Mouse (Mus musculus) neural tube, embryonic 15.5 days (tissue): ENCODE results near the gene Fam69b. TPM values are rescaled to one million over a fixed set of nuclear protein-coding genes. Genes with fewer than 3 reads are reported as not detected.

ENCODE experiments used
- ATAC-seq: fragments of 200-750 bp; cut with Nextera tagmentation; 2 replicates; pipeline ENCODE4 v1.8.0; 2017; ENCODE audit warnings: mild to moderate bottlenecking, moderate TSS enrichment, moderate library complexity; ENCODE audit not compliant: low FRiP score
- H3K27ac ChIP-seq: fragments of 300-500 bp; sonication (generic); replicated peaks from 2 replicates; pipeline ENCODE4 v1.5.1; 2015; ENCODE audit warnings: mild to moderate bottlenecking, inconsistent platforms
- H3K27me3 ChIP-seq: fragments of 300-500 bp; sonication (generic); replicated peaks from 2 replicates; pipeline ENCODE4 v1.6.1; 2015; ENCODE audit warnings: inconsistent platforms
- H3K36me3 ChIP-seq: fragments of 300-500 bp; sonication (generic); 2 replicates; pipeline ENCODE4 v1.6.1; 2015; ENCODE audit warnings: inconsistent platforms
- H3K4me1 ChIP-seq: fragments of 300-500 bp; sonication (generic); 2 replicates; pipeline ENCODE4 v1.6.1; 2015; ENCODE audit warnings: inconsistent platforms
- H3K4me2 ChIP-seq: fragments of 300-500 bp; sonication (generic); 2 replicates; pipeline ENCODE4 v1.6.1; 2015; ENCODE audit warnings: inconsistent platforms, mild to moderate bottlenecking, moderate library complexity
- H3K4me3 ChIP-seq: fragments of 300-500 bp; sonication (generic); replicated peaks from 2 replicates; pipeline ENCODE4 v1.5.1; 2015; ENCODE audit warnings: mild to moderate bottlenecking, inconsistent platforms
- H3K9ac ChIP-seq: fragments of 300-500 bp; sonication (generic); replicated peaks from 2 replicates; pipeline ENCODE4 v1.6.1; 2015; ENCODE audit warnings: mild to moderate bottlenecking, inconsistent platforms
- H3K9me3 ChIP-seq: fragments of 300-500 bp; sonication (generic); replicated peaks from 2 replicates; pipeline ENCODE4 v1.6.1; 2016; ENCODE audit warnings: inconsistent platforms
- WGBS: fragments of 180-500 bp; shearing (Covaris S2); methylation state at CpG from one replicate; pipeline ENCODE4 v1.1.7; 2015; ENCODE audit warnings: mixed read lengths; 5-methylcytosine and 5-hydroxymethylcytosine counted together
- polyA plus RNA-seq: library from polyadenylated mRNA; unstranded; fragments of >200 nt; fragmentation: Nextera tagmentation; extraction: Ambion mirVana; gene quantifications from 2 replicates; pipeline ENCODE4 v1.2.1, GENCODE M21; 2015

Fam69b gene
- polyA plus RNA-seq, 1 experiment from 2014 or later, result 145 TPM

DNA sequence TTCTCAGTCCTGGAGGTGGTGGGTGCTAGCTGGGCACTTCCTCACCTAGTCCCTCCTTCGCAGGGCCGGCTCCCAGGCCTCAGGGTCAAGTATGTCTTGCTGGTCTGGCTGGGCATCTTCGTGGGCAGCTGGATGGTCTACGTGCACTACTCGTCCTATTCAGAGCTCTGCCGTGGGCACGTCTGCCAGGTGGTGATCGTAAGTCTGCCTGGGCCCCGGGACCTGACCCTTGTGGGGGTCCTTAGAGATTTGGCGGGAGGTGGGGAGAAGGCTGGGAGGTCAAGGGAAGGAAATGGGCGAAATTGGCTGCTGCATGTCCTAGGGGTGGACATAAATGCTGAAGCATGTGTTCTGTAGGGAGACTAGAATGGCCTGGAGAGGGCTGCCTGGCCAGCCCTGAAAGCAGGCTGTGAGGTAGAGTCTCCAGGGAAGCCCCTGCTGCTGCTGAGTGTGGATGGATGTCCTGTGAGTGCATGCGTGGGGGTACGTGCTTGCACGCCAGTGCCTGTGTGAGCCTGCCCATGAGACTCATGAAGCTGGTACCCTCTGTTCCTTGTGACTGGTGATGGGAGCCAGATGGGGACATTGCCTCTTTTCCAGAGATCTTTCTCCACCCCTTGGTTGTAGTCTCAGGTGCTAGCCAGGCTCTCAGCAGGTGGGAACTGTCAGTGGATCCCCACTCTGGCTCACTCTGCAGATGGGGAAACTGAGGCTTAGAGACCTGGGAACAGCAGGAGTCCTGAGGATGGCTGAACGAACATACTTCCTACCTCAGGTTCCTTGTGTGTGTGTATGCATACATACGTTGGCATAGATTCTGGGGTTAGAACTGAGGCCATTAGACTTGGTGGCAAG, 4.5 kb downstream of the Fam69b start:
- H3K27me3 ChIP-seq, result no peaks in the 10 kb centered on the region
- peaks cover 38% of the 10 kb centered on the region for H3K36me3 ChIP-seq
- H3K9me3 ChIP-seq, result no peaks in the 10 kb centered on the region
- no peak for ATAC-seq
- 74% methylated on average over 16 of the region's 16 CpGs for WGBS
- H3K4me2 ChIP-seq, result peak overlapping the region; percentile 27
- H3K27ac ChIP-seq, result no peak overlapping the region
- peak overlapping the region; percentile 36; the same call in 1 of the 2 replicates for H3K9ac ChIP-seq
- no peak overlapping the region for H3K4me3 ChIP-seq
- H3K4me1 ChIP-seq, result peaks cover 88% of the 10 kb centered on the region

DNA sequence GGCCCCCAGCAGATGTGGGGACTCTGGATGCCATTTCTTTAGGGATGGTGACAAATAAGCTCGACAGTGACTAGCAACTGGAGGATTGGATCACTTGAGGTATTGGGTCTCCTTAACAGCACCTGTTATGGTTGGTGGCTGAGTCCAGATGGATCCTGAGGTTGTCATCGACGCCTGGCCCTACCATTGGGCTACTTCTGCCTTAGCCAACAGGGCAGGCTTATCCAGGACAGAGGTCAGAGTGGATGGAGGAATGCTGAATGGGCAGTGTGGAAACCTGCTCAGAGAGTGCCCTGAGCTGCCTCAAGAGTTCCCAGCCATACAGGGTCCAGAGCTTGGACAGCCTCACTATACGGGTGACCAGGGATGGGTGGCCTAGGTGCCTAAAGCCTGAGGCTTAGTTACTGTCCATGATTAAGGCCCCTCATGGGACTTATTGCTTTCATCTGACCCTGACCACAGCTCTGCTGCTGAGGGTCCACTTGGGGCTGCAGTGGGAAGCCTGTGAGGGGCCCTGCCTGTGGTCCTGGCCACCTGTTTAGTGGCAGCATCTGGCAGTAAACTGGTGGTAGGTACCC, 5.8 kb downstream of the Fam69b start:
- no peak for ATAC-seq
- peaks cover 95% of the 10 kb centered on the region for H3K4me1 ChIP-seq
- H3K9ac ChIP-seq, result no peak overlapping the region
- WGBS, result 77% methylated on average over 4 of the region's 4 CpGs
- no peak overlapping the region for H3K4me2 ChIP-seq
- H3K36me3 ChIP-seq, result peaks cover 42% of the 10 kb centered on the region
- H3K27ac ChIP-seq, result no peak overlapping the region
- H3K9me3 ChIP-seq, result no peaks in the 10 kb centered on the region
- no peak overlapping the region for H3K4me3 ChIP-seq
- no peaks in the 10 kb centered on the region for H3K27me3 ChIP-seq

DNA sequence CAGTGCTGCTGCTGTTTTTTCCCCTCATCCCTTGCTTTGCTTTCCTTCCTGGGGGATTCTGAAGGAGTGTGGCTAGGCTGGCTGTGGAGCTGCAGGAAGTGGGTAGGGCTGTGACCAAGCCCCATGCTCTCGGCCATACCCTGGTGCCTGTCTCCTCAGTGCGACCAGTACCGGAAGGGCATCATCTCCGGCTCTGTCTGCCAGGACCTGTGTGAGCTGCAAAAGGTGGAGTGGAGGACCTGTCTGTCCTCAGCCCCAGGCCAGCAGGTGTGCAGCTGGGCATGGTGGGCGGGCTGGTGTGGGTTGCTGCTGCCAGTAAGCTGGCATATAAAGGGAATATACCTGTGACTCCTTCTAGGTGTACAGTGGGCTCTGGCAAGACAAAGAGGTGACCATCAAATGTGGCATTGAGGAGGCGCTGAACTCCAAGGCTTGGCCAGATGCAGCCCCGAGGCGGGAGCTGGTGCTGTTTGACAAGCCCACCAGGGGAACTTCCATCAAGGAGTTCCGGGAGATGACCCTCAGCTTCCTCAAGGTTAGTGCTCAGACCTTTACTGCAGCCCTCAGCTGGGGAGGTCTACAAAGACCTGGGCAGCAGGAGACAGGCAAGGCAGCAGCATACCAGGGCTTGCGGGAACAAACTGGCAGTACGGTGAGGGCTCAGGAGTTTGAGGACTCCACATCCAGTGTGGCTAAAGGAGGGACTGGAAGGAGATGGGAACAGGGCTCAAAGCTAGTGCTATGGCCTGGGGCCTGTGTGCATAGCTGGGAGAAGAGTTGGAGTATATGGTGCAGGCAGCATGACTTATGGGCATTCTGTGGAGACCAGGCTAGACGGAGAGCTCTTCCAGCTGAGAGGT, 6.6 kb downstream of the Fam69b start:
- ATAC-seq, result no peak
- Histone ChIP-seq H3K4me2 (no peak overlapping the region), H3K9me3 (no peaks in the 10 kb centered on the region), H3K4me1 (peaks cover 90% of the 10 kb centered on the region), H3K36me3 (peaks cover 42% of the 10 kb centered on the region), H3K27ac (no peak overlapping the region; the same call in 1 of the 2 replicates), H3K27me3 (no peaks in the 10 kb centered on the region), H3K9ac (no peak overlapping the region), H3K4me3 (no peak overlapping the region)
- WGBS, result 71% methylated on average over 12 of the region's 12 CpGs

DNA sequence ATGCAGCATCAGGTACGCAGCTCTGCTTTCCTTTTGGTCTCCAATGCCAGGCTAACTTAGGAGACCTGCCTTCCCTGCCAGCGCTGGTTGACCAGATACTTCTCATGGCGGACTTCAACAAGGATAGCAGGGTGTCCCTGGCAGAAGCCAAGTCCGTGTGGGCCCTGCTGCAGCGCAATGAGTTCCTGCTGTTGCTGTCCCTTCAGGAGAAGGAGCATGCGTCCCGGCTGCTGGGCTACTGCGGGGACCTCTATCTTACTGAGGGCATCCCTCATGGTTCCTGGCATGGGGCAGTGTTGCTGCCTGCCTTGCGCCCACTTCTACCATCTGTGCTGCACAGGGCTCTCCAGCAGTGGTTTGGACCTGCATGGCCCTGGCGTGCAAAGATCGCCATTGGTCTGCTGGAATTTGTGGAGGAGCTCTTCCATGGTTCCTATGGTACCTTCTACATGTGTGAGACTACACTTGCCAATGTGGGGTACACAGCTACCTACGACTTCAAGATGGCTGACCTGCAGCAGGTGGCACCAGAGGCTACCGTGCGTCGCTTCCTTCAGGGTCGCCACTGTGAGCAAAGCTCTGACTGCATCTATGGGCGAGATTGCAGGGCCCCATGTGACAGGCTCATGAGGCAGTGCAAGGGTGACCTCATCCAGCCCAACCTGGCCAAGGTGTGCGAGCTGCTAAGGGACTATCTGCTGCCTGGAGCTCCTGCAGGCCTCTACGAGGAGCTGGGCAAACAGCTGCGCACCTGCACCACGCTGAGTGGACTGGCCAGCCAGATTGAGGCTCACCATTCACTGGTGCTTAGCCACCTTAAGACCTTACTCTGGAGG, 7.5 kb downstream of the Fam69b start:
- Histone ChIP-seq H3K4me3 (no peak overlapping the region), H3K4me1 (peaks cover 82% of the 10 kb centered on the region), H3K4me2 (no peak overlapping the region), H3K9me3 (no peaks in the 10 kb centered on the region), H3K27me3 (no peaks in the 10 kb centered on the region), H3K9ac (no peak overlapping the region), H3K27ac (no peak overlapping the region), H3K36me3 (peaks cover 42% of the 10 kb centered on the region)
- 82% methylated on average over 21 of the region's 21 CpGs for WGBS
- ATAC-seq, result no peak

DNA sequence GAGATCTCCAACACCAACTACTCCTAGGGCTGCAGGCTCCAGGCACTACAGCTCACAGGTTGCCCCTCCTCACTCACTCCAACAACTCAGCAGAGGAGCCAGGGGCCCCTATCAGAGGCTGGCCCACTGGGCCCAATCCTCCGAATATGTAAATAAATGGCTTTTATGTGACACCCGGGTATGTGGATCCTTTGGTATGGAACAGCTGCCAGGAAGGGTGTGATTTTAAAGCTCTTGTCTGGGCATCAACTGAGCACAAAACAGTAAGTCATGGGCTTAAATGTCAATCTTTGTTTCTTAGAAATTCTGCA, 8.0 kb downstream of the Fam69b start:
- H3K4me2 ChIP-seq, result no peak overlapping the region
- no peak for ATAC-seq
- no peaks in the 10 kb centered on the region for H3K9me3 ChIP-seq
- H3K36me3 ChIP-seq, result peaks cover 42% of the 10 kb centered on the region
- H3K9ac ChIP-seq, result no peak overlapping the region
- no peak overlapping the region for H3K4me3 ChIP-seq
- H3K4me1 ChIP-seq, result peaks cover 76% of the 10 kb centered on the region
- no peak overlapping the region for H3K27ac ChIP-seq
- no peaks in the 10 kb centered on the region for H3K27me3 ChIP-seq
- WGBS, result 34% methylated on average over 2 of the region's 2 CpGs

DNA sequence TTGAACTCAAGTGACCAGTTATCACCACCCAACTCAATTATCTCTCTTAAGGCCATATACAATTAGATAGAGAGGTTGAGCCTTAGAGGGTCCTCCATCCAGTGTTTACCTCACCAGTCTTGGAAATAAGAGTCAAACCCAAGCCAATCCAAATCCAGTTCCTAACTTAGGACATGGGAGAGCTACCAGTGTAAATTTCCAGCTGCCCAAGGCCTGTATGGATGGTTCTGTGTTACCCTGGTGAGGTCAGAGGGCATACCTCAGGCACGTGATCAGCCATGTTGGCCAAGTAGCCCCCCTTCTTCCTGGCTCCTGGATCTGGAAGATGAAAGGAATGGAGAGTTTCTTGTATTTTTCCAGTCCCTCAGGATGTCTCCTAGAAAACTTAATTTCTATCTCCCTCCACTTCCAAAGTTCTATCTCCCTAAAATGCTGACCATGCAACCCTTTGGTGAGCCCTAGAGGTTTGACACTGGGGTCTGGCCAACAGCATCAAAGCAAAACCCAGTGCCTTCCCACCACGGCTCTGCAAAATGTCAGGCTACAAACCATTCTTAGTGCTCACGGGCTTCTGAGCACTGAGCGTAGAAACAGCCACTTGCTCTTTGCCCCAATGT, 9.2 kb downstream of the Fam69b start:
- WGBS, result 90% methylated on average over 4 of the region's 4 CpGs
- Histone ChIP-seq H3K36me3 (peaks cover 42% of the 10 kb centered on the region), H3K27me3 (no peaks in the 10 kb centered on the region), H3K27ac (no peak overlapping the region), H3K4me3 (no peak overlapping the region), H3K9me3 (no peaks in the 10 kb centered on the region), H3K4me2 (peak overlapping the region; percentile 72; the same call in 1 of the 2 replicates), H3K9ac (no peak overlapping the region), H3K4me1 (peaks cover 65% of the 10 kb centered on the region)
- no peak for ATAC-seq

DNA sequence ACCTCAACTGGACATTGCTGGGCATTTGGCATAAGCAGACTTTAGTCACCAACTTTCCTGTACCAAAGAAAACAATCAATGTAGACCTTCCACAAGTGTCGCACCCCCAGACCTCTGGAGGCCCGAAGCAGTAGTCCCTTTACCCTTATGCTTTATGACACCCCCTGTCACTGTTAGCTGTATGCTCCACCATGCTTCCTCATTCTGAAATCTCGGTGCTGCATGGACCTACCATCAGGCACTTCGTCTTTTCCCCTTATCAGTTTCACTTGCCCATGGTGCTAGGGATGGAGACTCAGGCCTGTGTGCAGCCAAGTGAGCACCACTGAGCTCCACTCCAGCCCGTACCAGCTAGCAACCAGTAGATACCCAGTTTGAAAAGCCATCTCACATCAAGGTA, 9.8 kb downstream of the Fam69b start:
- WGBS, result 84% methylated on average over 5 of the region's 5 CpGs
- Histone ChIP-seq H3K9me3 (no peaks in the 10 kb centered on the region), H3K27ac (no peak overlapping the region), H3K4me1 (peaks cover 59% of the 10 kb centered on the region), H3K9ac (no peak overlapping the region), H3K36me3 (peaks cover 42% of the 10 kb centered on the region), H3K4me2 (peak overlapping the region; percentile 72), H3K27me3 (no peaks in the 10 kb centered on the region), H3K4me3 (peak overlapping the region; percentile 83; the same call in 1 of the 2 replicates)
- no peak for ATAC-seq

DNA sequence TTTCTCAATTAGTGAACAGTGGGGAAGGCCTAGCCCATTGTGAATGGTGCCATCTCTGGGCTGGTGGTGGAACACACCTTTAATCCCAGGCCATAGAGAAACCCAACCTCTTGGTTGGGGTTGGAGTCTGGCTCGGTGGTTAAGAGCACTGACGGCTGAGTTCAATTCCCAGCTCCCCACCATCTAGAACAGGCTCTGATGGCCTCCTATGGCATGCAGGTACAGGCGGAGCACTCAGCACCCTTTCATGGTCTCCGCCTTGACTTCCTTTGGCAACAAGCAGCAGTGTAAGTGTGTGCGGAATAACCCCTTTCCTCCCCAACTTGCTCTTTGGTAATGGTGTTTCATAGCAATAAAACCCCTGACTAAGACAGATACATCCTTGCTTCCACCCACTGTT, 10.3 kb downstream of the Fam69b start:
- 71% methylated on average over 5 of the region's 5 CpGs for WGBS
- Histone ChIP-seq H3K27ac (no peak overlapping the region), H3K4me2 (peak overlapping the region; percentile 72)

DNA sequence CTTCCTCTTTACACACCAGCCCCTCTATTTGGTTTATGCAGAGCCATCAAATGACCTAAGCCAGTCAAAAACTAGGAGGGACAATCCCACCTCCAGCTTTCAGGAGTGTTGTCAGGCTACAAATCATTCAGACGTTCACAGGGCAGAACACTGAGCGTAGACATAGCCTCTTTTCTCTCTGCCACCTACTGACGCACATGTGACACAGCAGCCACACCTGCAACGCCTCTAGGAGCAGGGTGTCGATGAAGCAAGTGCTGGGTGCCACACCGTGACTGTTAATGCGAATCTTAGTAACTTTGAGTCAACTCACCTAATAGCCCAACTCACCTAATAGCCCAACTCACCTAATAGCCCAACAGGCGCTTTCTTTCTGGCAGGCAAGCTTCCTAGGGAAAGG, 10.8 kb downstream of the Fam69b start:
- no peaks in the 10 kb centered on the region for H3K27me3 ChIP-seq
- peaks cover 49% of the 10 kb centered on the region for H3K4me1 ChIP-seq
- H3K9me3 ChIP-seq, result no peaks in the 10 kb centered on the region
- peak overlapping the region; percentile 88 for H3K9ac ChIP-seq
- peak; percentile 58; the same call in 1 of the 2 replicates for ATAC-seq
- H3K4me3 ChIP-seq, result peak overlapping the region; percentile 83
- peak overlapping the region; percentile 72 for H3K4me2 ChIP-seq
- H3K36me3 ChIP-seq, result peaks cover 40% of the 10 kb centered on the region
- H3K27ac ChIP-seq, result peak overlapping the region; percentile 49; the same call in 1 of the 2 replicates
- 5% methylated on average over 8 of the region's 8 CpGs for WGBS

More for the DNA sequence above, 10.3 kb downstream of the Fam69b start:
- peaks cover 54% of the 10 kb centered on the region for H3K4me1 ChIP-seq
- no peaks in the 10 kb centered on the region for H3K9me3 ChIP-seq
- no peaks in the 10 kb centered on the region for H3K27me3 ChIP-seq
- 0 out of 2 replicates have a peak overlapping the region, but pooled peaks have one; percentile 88 for H3K9ac ChIP-seq
- H3K36me3 ChIP-seq, result peaks cover 42% of the 10 kb centered on the region
- peak overlapping the region; percentile 83 for H3K4me3 ChIP-seq
- no peak for ATAC-seq

DNA sequence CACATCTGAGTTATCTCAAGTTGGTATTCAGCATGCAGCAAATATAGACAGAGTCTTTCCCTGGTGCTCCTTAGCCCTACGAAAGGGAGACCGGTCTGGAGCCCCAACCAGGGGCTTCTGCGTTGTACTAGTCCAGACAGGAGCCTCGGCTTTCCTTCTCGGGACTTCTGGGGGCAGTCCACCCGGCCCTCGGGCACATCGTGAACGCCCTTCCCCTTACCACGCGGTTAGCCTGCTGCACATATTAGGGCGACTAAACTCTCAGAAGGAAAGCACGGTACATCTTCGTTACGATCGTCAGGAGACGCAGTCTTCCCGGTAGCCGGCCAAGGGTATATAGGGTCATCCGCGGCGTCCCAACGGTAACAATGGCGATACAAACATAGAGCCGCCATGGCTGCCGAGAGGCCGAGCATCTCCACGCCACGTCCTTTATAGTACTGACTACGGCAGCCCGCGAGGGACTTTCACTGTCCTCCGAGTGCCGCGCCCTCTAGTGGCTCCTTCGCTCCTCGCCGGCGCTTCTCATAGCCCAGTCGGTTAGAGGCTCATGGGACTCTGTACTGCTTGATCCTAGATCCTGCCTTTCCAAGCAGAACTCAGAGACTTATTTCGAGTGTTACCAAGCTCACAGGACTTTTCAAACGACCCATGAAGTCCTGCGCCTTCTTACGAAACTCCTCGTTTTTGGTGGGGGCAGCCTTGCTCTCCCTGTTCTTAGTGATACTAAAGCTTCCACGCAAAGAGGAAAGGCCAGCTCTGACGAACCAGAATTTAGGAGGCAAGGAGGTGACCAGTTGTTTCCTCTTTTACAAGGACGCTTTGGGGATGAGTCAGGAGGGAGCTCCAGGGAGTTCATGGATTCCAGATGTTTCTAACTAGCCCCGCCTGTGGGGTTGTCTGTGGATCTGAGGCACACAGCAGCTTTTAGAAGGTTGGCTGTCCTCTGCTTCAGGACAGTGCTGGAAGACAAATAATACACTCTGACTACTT, 11.9 kb downstream of the Fam69b start:
- WGBS, result 5% methylated on average over 49 of the region's 49 CpGs
- Histone ChIP-seq H3K27me3 (no peaks in the 10 kb centered on the region), H3K9ac (peak overlapping the region; percentile 88), H3K4me2 (peak overlapping the region; percentile 72), H3K9me3 (no peaks in the 10 kb centered on the region), H3K4me3 (peak overlapping the region; percentile 83), H3K27ac (peak overlapping the region; percentile 83), H3K36me3 (peaks cover 29% of the 10 kb centered on the region), H3K4me1 (peaks cover 39% of the 10 kb centered on the region)
- ATAC-seq, result peak; percentile 84
